Mouse (Mus musculus): ENCODE data around the gene Mapk14.

DNA sequence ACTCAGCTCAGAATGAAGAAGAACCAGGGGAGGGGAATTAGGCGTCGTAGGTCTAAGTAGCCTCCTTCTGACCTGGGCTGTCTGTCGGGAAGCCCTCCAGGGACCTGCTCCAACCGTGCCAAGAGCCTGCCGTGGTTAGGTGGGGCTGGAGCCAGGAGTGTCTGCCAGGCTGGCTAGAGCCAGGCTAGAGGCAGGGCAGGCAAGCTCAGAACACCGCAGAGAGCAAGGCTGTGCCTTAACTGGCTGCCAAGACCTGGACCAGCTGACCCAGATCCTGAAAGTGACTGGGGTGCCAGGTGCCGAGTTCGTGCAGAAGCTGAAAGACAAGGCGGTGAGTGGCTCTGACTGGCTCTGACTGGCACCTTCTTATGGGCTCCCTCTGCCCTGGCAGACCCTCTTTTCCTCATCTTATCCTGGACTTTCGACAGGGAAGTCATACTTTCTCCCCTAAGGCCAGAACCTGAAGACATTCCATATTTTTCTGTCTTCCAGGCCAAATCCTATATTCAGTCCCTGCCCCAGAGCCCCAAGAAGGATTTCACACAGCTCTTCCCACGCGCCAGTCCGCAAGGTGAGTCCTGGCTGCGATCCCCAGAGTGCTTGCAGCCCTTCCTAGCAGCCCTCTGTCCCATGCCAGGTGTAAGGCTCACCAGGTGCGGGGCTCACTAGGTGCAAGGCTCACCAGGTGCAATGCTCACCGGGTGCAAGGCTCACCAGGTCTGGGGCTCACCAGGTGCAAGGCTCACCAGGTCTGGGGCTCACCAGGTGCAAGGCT lies 86.3 kb downstream of the Mapk14 start:
- no peak for TF ChIP-seq CTCF (IDR thresholded peaks at IDR 0.05; ENCODE audit: low read depth)
- TF ChIP-seq EP300 (IDR thresholded peaks at IDR 0.05; ENCODE audit: low read depth), result no peak

Measured in liver, postnatal 0 days (tissue).